Mouse (Mus musculus) skeletal muscle tissue, postnatal 0 days (tissue): Measurements from ENCODE around the gene Abhd16a. TPM values are rescaled to one million over a fixed set of nuclear protein-coding genes. Genes with fewer than 3 reads are reported as not detected.

Experiments
- polyA plus RNA-seq: library from polyadenylated mRNA; unstranded; fragments of >200 nt; fragmentation: Nextera tagmentation; extraction: Ambion mirVana; gene quantifications from 2 replicates; pipeline ENCODE4 v1.2.1, GENCODE M21; 2015

Abhd16a gene
- polyA plus RNA-seq, 1 experiment from 2014 or later = 89.8 TPM

GRCm38 (mm10) chr17:35134801-35135590 lies 45.9 kb downstream of the Abhd16a start, which contains the start of gene Bag6:
TSS of gene Bag6 (plus strand) at chr17:35135178.

Other genes with a start within 250 kb of the Abhd16a start
- gene Skiv2l, start 239.1 kb upstream of the Abhd16a start, polyA plus RNA-seq = 15.7 and 16.8 TPM in 2 replicates
- gene Nelfe, start 238.9 kb upstream of the Abhd16a start, polyA plus RNA-seq = 33.1 and 42.1 TPM in 2 replicates
- gene Cfb, start 226.7 kb upstream of the Abhd16a start, polyA plus RNA-seq = 4.1 and 6.3 TPM in 2 replicates
- 0.87 and 0.99 TPM in 2 replicates for gene Zbtb12, start 209.8 kb upstream of the Abhd16a start, polyA plus RNA-seq
- not detected in 2 replicates for gene Gm20547, start 207.2 kb upstream of the Abhd16a start, polyA plus RNA-seq
- gene C2, start 191.0 kb upstream of the Abhd16a start, polyA plus RNA-seq = 5.1 and 9.4 TPM in 2 replicates
- gene Ehmt2, start 190.8 kb upstream of the Abhd16a start, polyA plus RNA-seq = 26.7 and 27.6 TPM in 2 replicates
- not detected in 2 replicates for gene Slc44a4, start 174.8 kb upstream of the Abhd16a start, polyA plus RNA-seq
- 12.8 and 14.9 TPM in 2 replicates for gene Neu1, start 158.0 kb upstream of the Abhd16a start, polyA plus RNA-seq
- 0.12 and 0.27 TPM in 2 replicates for gene Hspa1b, start 130.0 kb upstream of the Abhd16a start, polyA plus RNA-seq
- 0.32 TPM in 1 of 2 replicates, not detected in the other for gene Gm20481, start 119.4 kb upstream of the Abhd16a start, polyA plus RNA-seq
- 2.5 and 3.8 TPM in 2 replicates for gene Hspa1a, start 117.1 kb upstream of the Abhd16a start, polyA plus RNA-seq
- 2.7 and 2.8 TPM in 2 replicates for gene Hspa1l, start 116.6 kb upstream of the Abhd16a start, polyA plus RNA-seq
- gene Lsm2, start 107.4 kb upstream of the Abhd16a start, polyA plus RNA-seq = 54.1 and 55.4 TPM in 2 replicates
- gene Vars, start 88.3 kb upstream of the Abhd16a start, polyA plus RNA-seq = 27.6 and 32.6 TPM in 2 replicates
- gene Vwa7, start 72.7 kb upstream of the Abhd16a start, polyA plus RNA-seq = 0.46 and 0.53 TPM in 2 replicates
- gene Sapcd1, start 61.2 kb upstream of the Abhd16a start, polyA plus RNA-seq = 10.6 and 11.5 TPM in 2 replicates
- 2.2 and 3.5 TPM in 2 replicates for gene Msh5, start 42.5 kb upstream of the Abhd16a start, polyA plus RNA-seq
- 115 and 138 TPM in 2 replicates for gene Clic1, start 39.3 kb upstream of the Abhd16a start, polyA plus RNA-seq
- gene Ddah2, start 30.2 kb upstream of the Abhd16a start, polyA plus RNA-seq = 144 and 157 TPM in 2 replicates
- 11.3 TPM in 1 of 2 replicates, not detected in the other for gene Ly6g6c, start 23.9 kb upstream of the Abhd16a start, polyA plus RNA-seq
- 0.08 and 0.30 TPM in 2 replicates for gene Mpig6b, start 23.1 kb upstream of the Abhd16a start, polyA plus RNA-seq
- 2.1 TPM in 1 of 2 replicates, not detected in the other for gene Ly6g6e, start 12.4 kb upstream of the Abhd16a start, polyA plus RNA-seq
- 0.49 and 1.2 TPM in 2 replicates for gene Ly6g6d, start 11.2 kb upstream of the Abhd16a start, polyA plus RNA-seq
- 0.11 and 0.29 TPM in 2 replicates for gene Ly6g6f, start 3.7 kb upstream of the Abhd16a start, polyA plus RNA-seq
- gene Ly6g5c, start 19.0 kb downstream of the Abhd16a start, polyA plus RNA-seq = 0.38 TPM in 1 of 2 replicates, not detected in the other
- 0.22 and 0.37 TPM in 2 replicates for gene Ly6g5b, start 26.2 kb downstream of the Abhd16a start, polyA plus RNA-seq
- gene Gpank1, start 32.2 kb downstream of the Abhd16a start, polyA plus RNA-seq = 8.4 and 9.1 TPM in 2 replicates
- 203 and 204 TPM in 2 replicates for gene Csnk2b, start 32.8 kb downstream of the Abhd16a start, polyA plus RNA-seq
- gene D17H6S53E, start 37.1 kb downstream of the Abhd16a start, polyA plus RNA-seq = 10.6 and 11.8 TPM in 2 replicates
- 0.30 and 0.81 TPM in 2 replicates for gene Apom, start 42.8 kb downstream of the Abhd16a start, polyA plus RNA-seq
- gene Bag6, start 45.9 kb downstream of the Abhd16a start, polyA plus RNA-seq = 39.5 and 42.1 TPM in 2 replicates
- gene Prrc2a, start 75.6 kb downstream of the Abhd16a start, polyA plus RNA-seq = 51.8 and 55.0 TPM in 2 replicates
- gene Aif1, start 86.8 kb downstream of the Abhd16a start, polyA plus RNA-seq = 11.0 and 18.3 TPM in 2 replicates
- gene Lst1, start 99.2 kb downstream of the Abhd16a start, polyA plus RNA-seq = 14.2 and 24.5 TPM in 2 replicates
- gene Ltb, start 105.2 kb downstream of the Abhd16a start, polyA plus RNA-seq = 1.3 and 2.2 TPM in 2 replicates
- 0.49 and 0.74 TPM in 2 replicates for gene Tnf, start 112.7 kb downstream of the Abhd16a start, polyA plus RNA-seq
- 0.12 and 0.24 TPM in 2 replicates for gene Lta, start 116.1 kb downstream of the Abhd16a start, polyA plus RNA-seq
- 0.40 and 0.83 TPM in 2 replicates for gene Gm16181, start 131.6 kb downstream of the Abhd16a start, polyA plus RNA-seq
- 3.3 and 3.9 TPM in 2 replicates for gene Atp6v1g2, start 144.4 kb downstream of the Abhd16a start, polyA plus RNA-seq
- gene Nfkbil1, start 146.5 kb downstream of the Abhd16a start, polyA plus RNA-seq = 8.5 and 8.8 TPM in 2 replicates
- 131 and 157 TPM in 2 replicates for gene Ddx39b, start 152.5 kb downstream of the Abhd16a start, polyA plus RNA-seq
- 113 and 180 TPM in 2 replicates for gene H2-D1, start 173.5 kb downstream of the Abhd16a start, polyA plus RNA-seq
- gene H2-Q1, start 231.1 kb downstream of the Abhd16a start, polyA plus RNA-seq = not detected in 2 replicates